Mouse (Mus musculus) liver, postnatal 0 days (tissue): Measurements from ENCODE around the gene Dnm3.

Source experiments
- CTCF ChIP-seq: sonication (generic); IDR thresholded peaks from 2 replicates; pipeline ENCODE4 v1.5.1; 2016; ENCODE audit warnings: antibody characterized with exemption, low read depth
- EP300 ChIP-seq: IDR thresholded peaks from 2 replicates; pipeline ENCODE4 v1.6.1; 2016; ENCODE audit warnings: antibody characterized with exemption, low read depth, mild to moderate bottlenecking

GRCm38 (mm10) chr1:162051710-162052109 lies 426.1 kb downstream of the Dnm3 start:
- TF ChIP-seq CTCF (no peak), EP300 (no peak)
